Mouse (Mus musculus): ENCODE results near the gene Stoml3. TPM values are rescaled to one million over a fixed set of nuclear protein-coding genes. Genes with fewer than 3 reads are reported as not detected.

The Stoml3 gene
- 0.43 TPM for polyA plus RNA-seq (2017; shearing (Covaris generic))

DNA sequence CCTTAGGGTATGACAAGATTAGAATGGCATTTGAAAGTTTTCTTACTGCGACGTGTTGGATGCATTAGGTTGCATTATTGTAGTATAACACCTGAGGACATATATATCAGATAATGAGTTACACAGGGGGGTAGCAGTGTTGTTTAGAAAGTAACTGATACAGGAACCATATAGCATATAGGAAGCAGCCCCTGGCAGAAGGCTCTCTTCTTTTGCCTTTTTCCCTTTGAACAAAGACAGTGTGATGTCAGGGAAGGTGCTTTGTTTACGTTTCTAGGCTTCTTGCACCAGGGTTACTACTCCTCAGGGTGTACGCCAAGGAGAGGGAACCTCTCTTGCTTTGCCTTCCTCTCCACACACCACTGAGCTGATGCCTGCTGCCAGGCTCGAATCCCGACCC, at the start of gene Stoml3:
Gene Stoml3 (plus strand): TSS at position 301 of the 400 bp plus-strand sequence.

DNA sequence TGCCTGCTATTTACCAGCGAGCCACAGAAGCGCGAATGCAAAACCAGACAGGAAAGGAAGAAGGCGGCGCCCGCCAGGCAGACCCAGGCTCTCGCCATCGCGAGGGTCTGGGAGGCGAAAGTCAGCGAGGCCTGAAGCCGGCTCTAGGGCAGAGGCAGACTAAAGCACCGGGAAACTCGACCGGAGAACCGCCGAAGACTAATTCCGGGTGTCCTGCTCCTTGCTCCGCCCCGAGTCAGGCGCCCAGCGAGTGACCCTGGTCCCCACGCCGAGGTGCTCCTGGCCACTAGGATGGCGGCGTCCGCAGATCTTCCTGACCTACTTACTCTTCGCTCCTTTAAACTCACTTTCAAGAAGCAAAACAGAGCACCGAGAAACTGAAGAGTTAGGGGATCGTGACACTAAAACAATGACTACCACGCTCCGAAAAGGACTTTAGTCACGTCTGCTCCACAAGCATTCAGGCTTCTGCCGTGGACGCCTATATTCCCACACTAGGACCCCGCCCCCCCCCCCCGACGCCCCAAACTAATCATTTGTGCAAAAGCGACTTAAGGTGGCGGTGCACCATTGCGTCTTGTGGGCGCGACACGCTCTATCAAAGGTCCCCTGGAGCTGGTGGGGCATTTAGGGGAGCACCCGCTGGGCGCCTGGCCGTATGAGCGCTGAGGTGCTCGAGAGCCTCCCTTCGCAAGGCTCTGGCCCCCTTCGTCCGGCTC, 25.2 kb upstream of the Stoml3 start, which contains the start of the genes Nhlrc3 and Proser1:
Gene Nhlrc3 (minus strand): TSS at position 287 of the 719 bp plus-strand sequence.
Gene Proser1 (plus strand): TSS at position 621 of the 719 bp plus-strand sequence.

Other genes starting within 250 kb of the Stoml3 start
- gene Nhlrc3, start 25.3 kb upstream of the Stoml3 start, polyA plus RNA-seq (2017; shearing (Covaris generic)): 12.6 TPM
- 18.6 TPM for gene Proser1, start 25.0 kb upstream of the Stoml3 start, polyA plus RNA-seq (2017; shearing (Covaris generic))
- 0.61 TPM for gene Frem2, start 168.7 kb downstream of the Stoml3 start, polyA plus RNA-seq (2017; shearing (Covaris generic))